In genomic region chr1:89656643-89657321, GRCm38 (mm10) we compare ENCODE assay signal across 8 mouse cellular contexts.
DNase-seq lines count a peak whose midpoint lies in the region; ATAC-seq lines count a peak whose summit lies in the region.
"Had no signal": no experiment of that assay in that cellular context is flagged by ENCODE, and none has a peak within 500 bp of the region (broad histone marks: within the 10 kb centered on the region; RNA-seq: fewer than 3 reads in every experiment).

No protein-coding gene starts in this region.

- H3K27me3 ChIP-seq in heart, embryonic 10.5 days (ENCODE audit: insufficient read depth, poor library complexity, severe bottlenecking) = no peaks in the 10 kb centered on the region
- no peaks in the 10 kb centered on the region for H3K27me3 ChIP-seq in limb, embryonic 12.5 days
- H3K27me3 ChIP-seq: liver, embryonic 13.5 days had no signal

- H3K4me1 ChIP-seq in heart, embryonic 10.5 days = peaks cover 15% of the 10 kb centered on the region
- peaks cover 13% of the 10 kb centered on the region for H3K4me1 ChIP-seq in limb, embryonic 12.5 days (replicated peaks)

- H3K36me3 ChIP-seq in heart, embryonic 10.5 days = no peaks in the 10 kb centered on the region
- no peaks in the 10 kb centered on the region for H3K36me3 ChIP-seq in limb, embryonic 12.5 days
- H3K36me3 ChIP-seq: liver, embryonic 13.5 days had no signal

- 35% methylated on average over 11 of the region's 11 CpGs for WGBS in heart, embryonic 10.5 days
- WGBS in limb, embryonic 12.5 days = 26% methylated on average over 11 of the region's 11 CpGs

- ATAC-seq in limb, embryonic 12.5 days (ENCODE audit: insufficient number of reproducible peaks, insufficient read depth, low FRiP score, low TSS enrichment, low read depth) = no peak

- no peaks in the 10 kb centered on the region for H3K9me3 ChIP-seq in heart, embryonic 10.5 days
- no peaks in the 10 kb centered on the region for H3K9me3 ChIP-seq in limb, embryonic 12.5 days
- H3K9me3 ChIP-seq: liver, embryonic 13.5 days had no signal

- peak overlapping the region; percentile 19 for H3K4me2 ChIP-seq in limb, embryonic 12.5 days
- H3K4me2 ChIP-seq: liver, embryonic 13.5 days had no signal

- DNase-seq in layer of hippocampus, adult 18-20 months (ENCODE audit: low spot score in 2 of 2) = peak; percentile 67 to 71
- DNase-seq in layer of hippocampus, adult 9-10 months (ENCODE audit: low spot score) = no peak
- peak; percentile 31 for DNase-seq in cerebellum, adult 11 months
- peak; percentile 83 for DNase-seq in heart, embryonic 10.5 days (ENCODE audit: low spot score)
- DNase-seq in skeletal muscle tissue, adult 2 months (ENCODE audit: low read depth, low spot score) = peak; percentile 18
- no peak for DNase-seq in embryo, embryonic 9.5 days (ENCODE audit: extremely low spot score)
- DNase-seq: liver, embryonic 13.5 days had no signal

- H3K27ac ChIP-seq in heart, embryonic 10.5 days = peak overlapping the region; percentile 33; the same call in 1 of the 2 replicates
- no peak overlapping the region for H3K27ac ChIP-seq in limb, embryonic 12.5 days
- H3K27ac ChIP-seq: liver, embryonic 13.5 days had no signal

- H3K4me3 ChIP-seq in heart, embryonic 10.5 days = no peak overlapping the region
- H3K4me3 ChIP-seq in limb, embryonic 12.5 days (replicated peaks) = no peak overlapping the region
- H3K4me3 ChIP-seq: liver, embryonic 13.5 days had no signal

- no peak overlapping the region for H3K9ac ChIP-seq in limb, embryonic 12.5 days (replicated peaks)
- H3K9ac ChIP-seq: liver, embryonic 13.5 days had no signal

Comparison
In these comparisons a context has a peak if more than half of its experiments do, and no peak if none do; other contexts are left out.
1. DNase-seq: peak in layer of hippocampus, adult 18-20 months (2 of 2), cerebellum, adult 11 months (single experiment), heart, embryonic 10.5 days (single experiment) and skeletal muscle tissue, adult 2 months (single experiment); none in layer of hippocampus, adult 9-10 months (single experiment) and embryo, embryonic 9.5 days (single experiment).